Mouse (Mus musculus): ENCODE measurements around the gene Trpm5. TPM values are rescaled to one million over a fixed set of nuclear protein-coding genes. Genes with fewer than 3 reads are reported as not detected.

The Trpm5 gene
- polyA plus RNA-seq (2015; fragmentation: Nextera tagmentation; extraction: Ambion mirVana), result 1.3 and 1.7 TPM in 2 replicates

GRCm38 (mm10) chr7:143094592-143095553 is at the start of gene Trpm5:
Trpm5 (minus strand) TSS chr7:143094642.
- Histone ChIP-seq H3K4me3 (no peak within 1 kb of the TSS), H3K9me3 (replicated peaks) (no peaks in the 10 kb centered on the region), H3K27ac (no peak within 1 kb of the TSS), H3K4me2 (no peak within 1 kb of the TSS), H3K9ac (no peak within 1 kb of the TSS), H3K4me1 (no peaks in the 10 kb centered on the region), H3K36me3 (ENCODE audit: poor library complexity, severe bottlenecking) (no peaks in the 10 kb centered on the region), H3K27me3 (no peaks in the 10 kb centered on the region)
- WGBS, result 56% methylated on average over 10 of the region's 10 CpGs
- ATAC-seq, result no peak

DNA sequence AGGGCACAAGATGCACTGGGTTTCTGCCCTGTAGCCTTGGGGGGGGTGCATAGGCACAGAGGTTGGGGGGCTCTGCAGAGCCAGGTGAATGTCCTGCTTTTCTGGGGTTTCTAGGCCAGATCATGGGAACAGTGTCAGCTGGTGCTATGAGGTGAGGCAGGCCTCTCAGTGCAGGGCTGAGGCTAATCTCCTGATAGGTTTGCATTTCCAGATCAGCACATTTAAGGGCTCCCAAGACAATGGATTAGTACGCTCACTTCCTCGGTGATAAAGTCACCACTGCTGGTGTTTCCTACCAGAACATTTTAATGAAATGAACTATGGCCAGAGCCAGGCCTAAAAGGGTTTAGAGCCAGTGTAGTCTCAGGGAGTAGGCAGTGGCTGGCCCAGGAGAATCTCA is 48.2 kb upstream of the Trpm5 start:
- Histone ChIP-seq H3K9ac (no peak overlapping the region), H3K27ac (no peak overlapping the region), H3K4me3 (no peak overlapping the region), H3K36me3 (ENCODE audit: poor library complexity, severe bottlenecking) (no peaks in the 10 kb centered on the region), H3K27me3 (no peaks in the 10 kb centered on the region), H3K4me1 (no peaks in the 10 kb centered on the region), H3K9me3 (replicated peaks) (no peaks in the 10 kb centered on the region), H3K4me2 (no peak overlapping the region)
- 91% methylated on average over 2 of the region's 2 CpGs for WGBS
- no peak for ATAC-seq

GRCm38 (mm10) chr7:143139932-143140331 is 45.5 kb upstream of the Trpm5 start:
- no peak for ATAC-seq

GRCm38 (mm10) chr7:143138789-143139188 is 44.3 kb upstream of the Trpm5 start:
- Histone ChIP-seq H3K27me3 (no peaks in the 10 kb centered on the region), H3K36me3 (ENCODE audit: poor library complexity, severe bottlenecking) (no peaks in the 10 kb centered on the region), H3K4me2 (no peak overlapping the region), H3K4me1 (no peaks in the 10 kb centered on the region), H3K9ac (no peak overlapping the region), H3K4me3 (no peak overlapping the region), H3K27ac (no peak overlapping the region), H3K9me3 (replicated peaks) (no peaks in the 10 kb centered on the region)
- ATAC-seq, result no peak
- WGBS, result 24% methylated on average over 1 of the region's 1 CpGs

More at GRCm38 (mm10) chr7:143139932-143140331, 45.5 kb upstream of the Trpm5 start:
- no peaks in the 10 kb centered on the region for H3K9me3 ChIP-seq (replicated peaks)
- H3K27me3 ChIP-seq, result no peaks in the 10 kb centered on the region
- H3K27ac ChIP-seq, result no peak overlapping the region
- no peak overlapping the region for H3K4me2 ChIP-seq
- WGBS, result 85% methylated on average over 4 of the region's 4 CpGs
- H3K36me3 ChIP-seq (ENCODE audit: poor library complexity, severe bottlenecking), result no peaks in the 10 kb centered on the region
- H3K9ac ChIP-seq, result no peak overlapping the region
- no peak overlapping the region for H3K4me3 ChIP-seq
- no peaks in the 10 kb centered on the region for H3K4me1 ChIP-seq

DNA sequence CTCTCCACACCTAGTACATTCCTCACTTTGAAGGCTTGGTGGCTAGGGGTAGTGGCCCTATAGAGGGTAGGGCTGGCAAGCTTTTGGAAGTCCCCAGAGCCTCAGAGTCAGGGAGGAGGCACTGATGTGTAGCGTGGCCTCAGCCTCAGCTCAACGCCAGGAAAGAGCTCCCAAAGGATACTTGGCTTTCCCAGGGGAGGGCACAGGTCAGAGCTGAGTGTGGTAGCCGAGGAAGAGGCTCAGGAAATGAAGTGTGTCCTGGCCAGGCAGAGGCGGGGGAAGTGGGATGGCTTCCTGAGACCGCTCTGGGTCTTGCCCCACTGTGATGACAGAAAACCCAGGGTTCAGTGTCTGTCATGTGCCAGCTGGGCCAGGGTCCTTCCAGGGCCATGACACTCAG is 42.1 kb upstream of the Trpm5 start:
- H3K4me2 ChIP-seq, result no peak overlapping the region
- H3K4me1 ChIP-seq, result no peaks in the 10 kb centered on the region
- no peak overlapping the region for H3K27ac ChIP-seq
- no peak overlapping the region for H3K9ac ChIP-seq
- no peaks in the 10 kb centered on the region for H3K36me3 ChIP-seq (ENCODE audit: poor library complexity, severe bottlenecking)
- no peak overlapping the region for H3K4me3 ChIP-seq
- no peaks in the 10 kb centered on the region for H3K9me3 ChIP-seq (replicated peaks)
- WGBS, result 73% methylated on average over 5 of the region's 5 CpGs
- no peak for ATAC-seq
- no peaks in the 10 kb centered on the region for H3K27me3 ChIP-seq

GRCm38 (mm10) chr7:143136125-143136524 is 41.7 kb upstream of the Trpm5 start:
- H3K27me3 ChIP-seq, result no peaks in the 10 kb centered on the region
- H3K36me3 ChIP-seq (ENCODE audit: poor library complexity, severe bottlenecking), result no peaks in the 10 kb centered on the region
- H3K4me3 ChIP-seq, result no peak overlapping the region
- no peak for ATAC-seq
- no peak overlapping the region for H3K9ac ChIP-seq
- H3K9me3 ChIP-seq (replicated peaks), result no peaks in the 10 kb centered on the region
- no peak overlapping the region for H3K4me2 ChIP-seq
- WGBS, result 66% methylated on average over 2 of the region's 2 CpGs
- H3K27ac ChIP-seq, result no peak overlapping the region
- H3K4me1 ChIP-seq, result no peaks in the 10 kb centered on the region

GRCm38 (mm10) chr7:143132815-143133214 is 38.4 kb upstream of the Trpm5 start:
- Histone ChIP-seq H3K4me1 (no peaks in the 10 kb centered on the region), H3K27ac (no peak overlapping the region), H3K9me3 (replicated peaks) (no peaks in the 10 kb centered on the region), H3K4me2 (no peak overlapping the region), H3K4me3 (no peak overlapping the region), H3K36me3 (ENCODE audit: poor library complexity, severe bottlenecking) (no peaks in the 10 kb centered on the region), H3K27me3 (no peaks in the 10 kb centered on the region), H3K9ac (no peak overlapping the region)
- no peak for ATAC-seq
- 84% methylated on average over 5 of the region's 5 CpGs for WGBS

DNA sequence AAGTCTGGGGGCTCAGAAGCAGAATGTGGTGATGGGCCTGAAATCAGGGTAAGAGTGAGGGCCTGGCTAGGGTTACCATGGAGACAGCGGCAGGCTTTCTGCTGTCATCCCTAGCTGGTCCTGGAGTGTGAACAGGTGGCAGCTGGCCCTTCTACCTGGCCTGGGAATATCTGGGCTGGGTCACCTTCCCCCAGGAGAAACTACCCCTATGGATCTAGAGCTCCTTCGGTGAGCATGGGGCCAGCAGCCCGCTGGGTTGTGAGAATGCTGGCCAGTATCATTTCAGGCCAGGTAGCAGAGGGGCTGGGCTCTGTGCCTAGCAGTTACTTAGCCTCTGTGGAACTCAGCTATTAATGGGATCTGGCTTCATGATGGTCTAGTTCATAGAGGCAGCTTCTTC is 30.5 kb upstream of the Trpm5 start:
- no peak overlapping the region for H3K27ac ChIP-seq
- H3K9ac ChIP-seq, result no peak overlapping the region
- H3K4me3 ChIP-seq, result no peak overlapping the region
- no peaks in the 10 kb centered on the region for H3K36me3 ChIP-seq (ENCODE audit: poor library complexity, severe bottlenecking)
- peaks cover 9% of the 10 kb centered on the region for H3K4me1 ChIP-seq
- no peak for ATAC-seq
- no peaks in the 10 kb centered on the region for H3K27me3 ChIP-seq
- H3K4me2 ChIP-seq, result no peak overlapping the region
- H3K9me3 ChIP-seq (replicated peaks), result no peaks in the 10 kb centered on the region
- 60% methylated on average over 3 of the region's 3 CpGs for WGBS

DNA sequence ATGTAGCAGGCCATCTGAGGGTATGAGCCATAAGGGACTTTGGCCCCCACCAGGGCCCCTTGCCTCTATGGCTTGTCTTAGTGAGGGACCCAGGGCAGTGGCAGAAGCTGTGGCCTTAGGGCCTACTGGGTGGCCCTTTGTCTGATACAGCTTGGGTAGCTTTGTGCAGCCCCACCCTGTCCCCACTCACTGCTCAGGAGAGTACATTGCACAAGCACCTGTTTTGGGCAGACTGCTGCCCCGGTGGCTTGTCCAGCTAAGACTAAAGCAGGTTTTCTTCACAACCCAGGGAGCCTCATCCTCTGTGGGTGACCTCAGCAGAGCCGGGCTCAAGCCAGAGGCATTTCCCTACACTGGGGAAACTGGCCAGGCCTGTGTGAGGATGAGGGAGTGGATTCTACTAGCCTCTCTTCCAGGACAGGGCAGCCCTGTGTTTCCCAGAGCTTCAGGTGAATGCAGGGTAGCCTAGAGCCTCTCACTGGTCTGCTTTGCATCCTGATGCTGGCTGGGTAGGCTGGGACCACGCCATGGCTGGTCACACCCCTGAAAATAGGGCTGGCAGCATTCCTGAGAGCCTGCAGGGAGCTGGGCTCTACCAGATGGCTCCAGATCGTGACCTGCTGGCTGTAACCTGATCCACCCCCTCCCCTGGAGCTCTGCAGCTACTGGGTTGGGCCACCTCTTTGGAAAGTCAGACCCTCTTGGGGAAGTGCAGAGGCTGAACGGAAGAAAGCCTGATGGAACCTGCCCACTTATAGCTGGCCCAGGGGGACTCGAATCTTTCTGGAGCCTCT is 29.6 kb upstream of the Trpm5 start:
- 10% methylated on average over 6 of the region's 6 CpGs for WGBS
- no peak overlapping the region for H3K27ac ChIP-seq
- no peak for ATAC-seq

GRCm38 (mm10) chr7:143122191-143122590 is 27.7 kb upstream of the Trpm5 start:
- Histone ChIP-seq H3K9ac (no peak overlapping the region), H3K4me3 (no peak overlapping the region), H3K4me2 (no peak overlapping the region), H3K36me3 (ENCODE audit: poor library complexity, severe bottlenecking) (no peaks in the 10 kb centered on the region), H3K27me3 (no peaks in the 10 kb centered on the region), H3K9me3 (replicated peaks) (no peaks in the 10 kb centered on the region), H3K27ac (no peak overlapping the region), H3K4me1 (peaks cover 15% of the 10 kb centered on the region)
- whole genome bisulfite sequencing, result 76% methylated on average over 5 of the region's 5 CpGs
- ATAC-seq, result no peak

More for the DNA sequence above, 29.6 kb upstream of the Trpm5 start:
- H3K36me3 ChIP-seq (ENCODE audit: poor library complexity, severe bottlenecking), result no peaks in the 10 kb centered on the region
- no peak overlapping the region for H3K4me3 ChIP-seq
- H3K9ac ChIP-seq, result 0 out of 2 replicates have a peak overlapping the region, but pooled peaks have one; percentile 5
- H3K4me2 ChIP-seq, result no peak overlapping the region
- no peaks in the 10 kb centered on the region for H3K27me3 ChIP-seq
- H3K4me1 ChIP-seq, result peaks cover 15% of the 10 kb centered on the region
- H3K9me3 ChIP-seq (replicated peaks), result no peaks in the 10 kb centered on the region

- no peak overlapping the region for H3K4me2 ChIP-seq
- no peaks in the 10 kb centered on the region for H3K36me3 ChIP-seq (ENCODE audit: poor library complexity, severe bottlenecking)
- H3K9me3 ChIP-seq (replicated peaks), result peaks cover 2% of the 10 kb centered on the region; the same call in 1 of the 2 replicates
- H3K4me1 ChIP-seq, result peaks cover 15% of the 10 kb centered on the region
- H3K27ac ChIP-seq, result no peak overlapping the region
- no peak for ATAC-seq
- WGBS, result 78% methylated on average over 3 of the region's 3 CpGs
- no peak overlapping the region for H3K9ac ChIP-seq
- H3K4me3 ChIP-seq, result no peak overlapping the region
- H3K27me3 ChIP-seq, result no peaks in the 10 kb centered on the region
These were observed 25.4 kb upstream of the Trpm5 start for GRCm38 (mm10) chr7:143119826-143120225.

GRCm38 (mm10) chr7:143119407-143119806 is 25.0 kb upstream of the Trpm5 start:
- WGBS, result 6% methylated on average over 1 of the region's 1 CpGs
- H3K27me3 ChIP-seq, result no peaks in the 10 kb centered on the region
- ATAC-seq, result no peak

More at GRCm38 (mm10) chr7:143119407-143119806, 25.0 kb upstream of the Trpm5 start:
- H3K4me1 ChIP-seq, result peaks cover 12% of the 10 kb centered on the region
- H3K4me3 ChIP-seq, result no peak overlapping the region
- no peaks in the 10 kb centered on the region for H3K36me3 ChIP-seq (ENCODE audit: poor library complexity, severe bottlenecking)
- no peak overlapping the region for H3K9ac ChIP-seq
- H3K4me2 ChIP-seq, result no peak overlapping the region
- H3K9me3 ChIP-seq (replicated peaks), result peaks cover 3% of the 10 kb centered on the region; the same call in 1 of the 2 replicates
- no peak overlapping the region for H3K27ac ChIP-seq

All from forebrain, embryonic 13.5 days (tissue).